Mouse (Mus musculus): ENCODE measurements around the gene Snph.

Snph gene

GRCm38 (mm10) chr2:151542323-151543062, 89.9 kb downstream of the Snph start, which contains the start of gene Fkbp1a:
Gene Fkbp1a, plus strand, starts transcription at chr2:151542483.
- peak; percentile 90 to 94 for DNase-seq (ENCODE audit: low spot score in 2 of 2)

Data from spleen, postnatal 4 days (tissue).